Mouse (Mus musculus) MEL (cell line): ENCODE data around the gene Ccdc80.

Source experiments
- EP300 ChIP-seq, 2 experiments: IDR thresholded peaks; 2 replicates each; pipeline ENCODE4 v1.6.1; 2011; ENCODE audit warnings: improper control_type of control experiment in 2 of 2, low read length in 2 of 2, low read depth in 1 of 2, mild to moderate bottlenecking in 1 of 2
- HCFC1 ChIP-seq: IDR thresholded peaks from 2 replicates; pipeline ENCODE4 v1.6.1; 2012; ENCODE audit warnings: low read depth, mild to moderate bottlenecking, inconsistent platforms, low read length, improper control_type of control experiment, moderate library complexity
- KAT2A ChIP-seq: conservative IDR thresholded peaks from 2 replicates; pipeline ENCODE4 v1.6.1; 2012; ENCODE audit warnings: low read depth, low read length, improper control_type of control experiment, inconsistent platforms
- MAX ChIP-seq: IDR thresholded peaks from 2 replicates; pipeline ENCODE4 v1.6.1; 2011; ENCODE audit warnings: low read length, improper control_type of control experiment
- POLR2A ChIP-seq, 2 experiments: IDR thresholded peaks; 2 replicates each; pipeline ENCODE4 v1.6.1; 2011 to 2012; ENCODE audit warnings: low read length in 2 of 2, mild to moderate bottlenecking in 2 of 2, control low read depth in 1 of 2, improper control_type of control experiment in 1 of 2, low read depth in 1 of 2, moderate library complexity in 1 of 2; ENCODE audit not compliant: control insufficient read depth in 1 of 2, insufficient read depth in 1 of 2, poor library complexity in 1 of 2
- USF1 ChIP-seq: IDR thresholded peaks from 2 replicates; pipeline ENCODE4 v1.6.1; 2014; ENCODE audit warnings: low read depth, mild to moderate bottlenecking, inconsistent platforms, low read length, improper control_type of control experiment, moderate library complexity
- ZKSCAN1 ChIP-seq: IDR thresholded peaks from 2 replicates; pipeline ENCODE4 v1.6.1; 2012; ENCODE audit warnings: low read depth, mild to moderate bottlenecking, inconsistent platforms, low read length, improper control_type of control experiment, moderate library complexity

GRCm38 (mm10) chr16:45061140-45061539, 32.1 kb upstream of the Ccdc80 start:
- TF ChIP-seq MAX (no peak), KAT2A (no peak), USF1 (no peak), POLR2A (IDR thresholded peaks at IDR 0.05; ENCODE audit: control insufficient read depth in 1 of 2, insufficient read depth in 1 of 2, low read depth in 1 of 2, low read length in 2 of 2, poor library complexity in 1 of 2) (no peak), EP300 (IDR thresholded peaks at IDR 0.05; ENCODE audit: low read depth in 1 of 2, low read length in 2 of 2) (no peak), HCFC1 (no peak), ZKSCAN1 (no peak)
